In genomic region chr12:11276632-11277031, GRCm38 (mm10) we compare ENCODE assay signal across 20 mouse cellular contexts. TPM values are rescaled to one million over a fixed set of nuclear protein-coding genes. Genes with fewer than 3 reads are reported as not detected.
DNase-seq lines count a peak whose midpoint lies in the region; ATAC-seq and TF ChIP-seq lines count a peak whose summit lies in the region.
"Had no signal": no experiment of that assay in that cellular context is flagged by ENCODE, and none has a peak within 500 bp of the region (broad histone marks: within the 10 kb centered on the region; RNA-seq: fewer than 3 reads in every experiment).

No protein-coding gene starts in this region.

- H3K27ac ChIP-seq in bone marrow macrophage, adult 2 months (ENCODE audit: insufficient read depth, low read depth, low read length): peak overlapping the region; percentile 54
- H3K27ac ChIP-seq: embryonic facial prominence, embryonic 13.5 days; forebrain, embryonic 10.5 days; hindbrain, embryonic 10.5 days; hindbrain, embryonic 14.5 days had no signal

- H3K4me1 ChIP-seq in bone marrow macrophage, adult 2 months (ENCODE audit: control insufficient read depth, insufficient read depth, low read length): peaks cover 9% of the 10 kb centered on the region
- H3K4me1 ChIP-seq: embryonic facial prominence, embryonic 13.5 days; forebrain, embryonic 10.5 days; hindbrain, embryonic 10.5 days had no signal

- peak; percentile 60 for ATAC-seq in megakaryocyte progenitor cell, adult 5-6 weeks (replicated peaks; ENCODE audit: poor library complexity)
- ATAC-seq: forebrain, embryonic 14.5 days had no signal

- H3K4me3 ChIP-seq in bone marrow macrophage, adult 2 months (ENCODE audit: insufficient read depth, low read length): no peak overlapping the region
- H3K4me3 ChIP-seq: embryonic facial prominence, embryonic 13.5 days; forebrain, embryonic 10.5 days; heart, embryonic 12.5 days; hindbrain, embryonic 10.5 days had no signal

- no peak for TF ChIP-seq CTCF in bone marrow macrophage, adult 2 months (IDR thresholded peaks at IDR 0.05; ENCODE audit: low read depth, low read length)

- DNase-seq in 416B (ENCODE audit: low read depth) (peak; percentile 21), A20 (ENCODE audit: low read depth, low spot score) (peak; percentile 74)
- no peak for DNase-seq in thymus, postnatal 36 days
- DNase-seq in heart, adult 9 months (ENCODE audit: low spot score in 2 of 2): no peak
- no peak for DNase-seq in frontal cortex, postnatal 14 days (ENCODE audit: low spot score in 2 of 2)
- no peak for DNase-seq in kidney, postnatal 25 days
- DNase-seq: adrenal gland, postnatal 10 days; cerebellum, adult 11-12 months; cerebellum, adult 9-10 months; cerebellum, postnatal 25 days; gastrocnemius, postnatal 36 days; heart, adult 18-20 months had no signal

- TF ChIP-seq POLR2A in bone marrow macrophage, adult 2 months (IDR thresholded peaks at IDR 0.05; ENCODE audit: borderline replicate concordance, low read depth, low read length): no peak

RNA-seq across cellular contexts. Expression of gene Smc6, which starts 10.9 kb away (rescaled TPM):
- 63.3 and 63.6 TPM in 2 replicates for polyA plus RNA-seq in bone marrow macrophage, adult 2 months (2012; ENCODE audit: insufficient read depth, insufficient read length, missing spikeins)
- 91.1 and 103 TPM in 2 replicates for total RNA-seq in megakaryocyte progenitor cell, adult 5-6 weeks (2015)
- total RNA-seq in megakaryocyte progenitor cell, adult 5-6 weeks (2017): 90.7 and 119 TPM in 2 replicates

RNA-seq across cellular contexts. Expression of gene Gen1, which starts 11.0 kb away (rescaled TPM):
- 8.0 and 10.0 TPM in 2 replicates for polyA plus RNA-seq in bone marrow macrophage, adult 2 months (2012; ENCODE audit: insufficient read depth, insufficient read length, missing spikeins)
- 21.6 and 25.4 TPM in 2 replicates for total RNA-seq in megakaryocyte progenitor cell, adult 5-6 weeks (2015)
- total RNA-seq in megakaryocyte progenitor cell, adult 5-6 weeks (2017): 17.1 and 28.3 TPM in 2 replicates

Comparison
In these comparisons a context has a peak if more than half of its experiments do, and no peak if none do; other contexts are left out.
1. DNase-seq: peak in 416B (single experiment) and A20 (single experiment); none in thymus, postnatal 36 days (0 of 2), heart, adult 9 months (0 of 2), frontal cortex, postnatal 14 days (0 of 2) and kidney, postnatal 25 days (0 of 2).